Mouse (Mus musculus) lung, postnatal 10 days (tissue): ENCODE measurements around the gene Ppp1r10.
A peak's percentile ranks its signal among the peaks of the same experiment; 100 is the strongest.

Source experiments
- DNase-seq: peaks from one replicate; pipeline ENCODE4 v3.0.0; 2021

Gene Ppp1r10

DNA sequence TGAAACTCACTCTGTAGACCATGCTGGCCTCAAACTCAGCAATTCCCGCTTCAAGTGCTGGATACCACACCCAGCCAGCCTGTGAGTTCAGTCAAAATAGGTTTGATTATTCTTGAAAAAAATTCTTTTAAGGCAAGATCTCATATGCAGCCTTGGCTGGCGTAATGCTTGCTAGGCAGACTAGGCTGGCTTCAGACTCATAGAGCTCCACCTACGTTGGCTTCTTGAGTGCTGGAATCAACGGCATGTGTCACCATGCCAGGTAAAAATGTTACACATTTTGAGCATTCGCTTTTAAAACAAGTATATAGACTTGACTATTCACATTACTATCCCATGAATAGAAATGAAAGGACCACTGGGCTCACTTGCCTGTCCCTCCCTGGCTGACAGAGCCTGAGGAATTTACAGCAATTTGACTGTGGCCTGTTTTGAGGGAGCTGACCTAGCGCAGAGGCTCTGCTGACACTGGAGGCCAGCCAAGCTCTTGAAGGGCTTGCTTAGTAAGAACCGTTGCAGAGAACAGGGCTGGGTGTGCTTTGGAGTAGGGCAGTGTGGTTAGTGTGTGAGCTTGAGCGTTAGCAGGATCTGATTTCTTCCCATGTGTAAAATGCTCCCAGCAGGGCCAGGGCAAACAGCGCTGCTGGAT is 12.8 kb upstream of the Ppp1r10 start:
- DNase-seq: peak; percentile 80

DNA sequence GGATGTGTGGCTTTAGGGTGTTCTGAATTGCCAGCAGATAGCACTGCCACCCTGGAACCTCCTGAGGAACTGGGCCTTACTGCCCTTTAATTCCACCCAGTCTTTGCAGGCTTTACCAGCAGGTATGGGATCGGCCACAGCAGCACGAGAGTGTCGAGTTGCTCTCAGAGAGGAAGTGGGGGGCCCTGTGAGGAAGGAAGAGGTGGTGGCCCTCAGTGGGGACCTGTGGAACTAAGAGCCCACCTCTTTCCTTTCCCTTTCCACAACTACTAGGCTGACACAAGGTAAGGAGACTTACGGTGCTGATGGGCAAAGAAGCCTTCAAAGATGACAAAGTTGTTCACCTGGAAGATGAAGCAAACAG is 12.3 kb upstream of the Ppp1r10 start:
- DNase-seq: no peak

DNA sequence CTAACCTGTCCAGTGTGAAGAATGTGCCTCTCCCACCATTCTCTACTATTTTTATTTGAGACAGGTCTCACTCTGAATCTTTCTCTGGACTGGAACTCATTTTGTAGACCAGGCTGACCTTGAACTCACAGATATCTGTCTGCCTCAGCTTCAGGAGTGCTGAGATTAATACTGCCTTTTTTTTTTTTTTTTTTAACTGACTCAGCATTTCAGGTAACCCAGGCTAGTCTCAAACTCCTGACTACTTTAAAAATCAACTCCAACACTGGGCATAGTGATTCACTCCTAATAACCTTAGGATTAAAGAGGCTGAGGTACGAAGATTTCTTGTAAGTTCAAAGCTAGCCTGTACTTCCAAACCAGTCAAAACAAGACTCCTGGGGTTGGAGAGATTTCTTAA is 10.6 kb upstream of the Ppp1r10 start:
- DNase-seq: no peak

DNA sequence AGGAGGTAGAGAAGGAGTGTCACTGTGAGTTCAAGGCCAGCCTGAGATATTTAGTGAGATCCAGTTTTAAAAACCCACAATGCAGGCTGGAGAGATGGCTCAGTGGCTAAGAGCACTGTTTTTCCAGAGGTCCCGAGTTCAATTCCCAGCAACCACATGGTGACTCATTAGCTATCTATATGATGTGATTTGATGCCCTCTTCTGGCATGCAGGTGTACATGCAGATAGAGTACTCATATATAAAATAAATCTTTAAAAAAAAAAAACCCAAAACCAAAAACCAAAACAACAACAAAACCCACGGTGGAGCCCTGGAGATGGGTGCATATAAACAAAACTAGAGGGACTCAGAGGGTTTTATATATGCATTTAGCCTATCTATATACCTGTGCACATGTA is 8.6 kb upstream of the Ppp1r10 start:
- no peak for DNase-seq

DNA sequence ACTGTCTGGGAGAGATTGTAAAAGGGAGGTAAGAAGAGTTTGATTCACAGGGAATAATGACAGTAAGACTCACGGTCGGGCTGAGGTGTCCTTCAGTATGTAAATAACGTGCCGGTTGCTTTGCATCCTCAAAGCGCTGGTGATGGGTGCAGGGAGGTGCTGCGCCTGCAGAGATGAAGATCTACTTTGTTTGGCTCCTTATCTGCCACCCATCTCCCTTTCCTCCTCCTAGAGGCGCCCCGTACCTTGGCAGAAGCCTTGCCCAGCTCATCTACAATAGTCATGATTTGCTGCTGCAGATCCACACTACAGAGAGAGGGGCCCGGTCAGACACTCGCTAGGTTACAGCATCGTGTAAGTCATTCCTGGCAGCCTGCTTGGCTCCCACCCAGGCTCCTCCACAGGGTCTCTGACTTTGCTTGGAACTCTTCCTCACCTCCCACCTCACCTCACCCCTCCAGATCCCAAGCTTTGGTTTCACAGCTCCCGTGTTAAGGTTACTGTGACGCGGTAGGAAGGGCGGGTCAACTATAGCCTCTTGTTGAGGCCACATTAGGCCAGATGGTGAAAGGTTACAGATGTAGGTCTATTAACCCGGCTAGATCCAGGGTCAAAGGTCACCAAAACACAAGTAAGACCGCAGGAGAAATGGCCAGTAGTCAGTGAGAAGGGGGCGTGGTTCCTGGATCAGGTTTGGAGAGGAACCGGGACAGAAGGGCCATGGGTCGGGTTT is 6.9 kb upstream of the Ppp1r10 start:
- no peak for DNase-seq

DNA sequence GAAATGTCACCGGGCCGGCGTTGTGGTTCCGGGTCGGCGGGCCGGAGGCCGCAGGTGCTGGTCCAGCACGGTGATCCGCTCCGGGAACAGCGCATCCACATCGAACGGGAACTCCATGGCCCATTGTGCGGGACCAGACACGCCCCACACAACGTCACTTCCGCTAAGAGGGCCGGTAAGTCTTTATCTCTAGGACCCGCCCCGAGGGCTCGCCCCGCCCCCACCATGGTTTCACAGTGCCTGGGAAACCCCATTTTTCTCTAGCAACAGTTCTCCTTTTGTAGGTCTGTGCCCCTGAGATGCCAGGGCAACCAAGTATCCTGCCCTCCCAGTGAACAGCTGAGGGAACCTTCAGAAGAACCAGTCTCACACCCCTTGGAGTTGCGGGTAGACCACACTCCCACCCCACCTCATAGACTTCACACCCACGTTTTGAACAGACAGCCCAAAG is 6.3 kb upstream of the Ppp1r10 start, which contains the start of gene Atat1:
Gene Atat1, minus strand, starts transcription at position 157 of the 451 bp plus-strand sequence.
- peak; percentile 99 for DNase-seq

DNA sequence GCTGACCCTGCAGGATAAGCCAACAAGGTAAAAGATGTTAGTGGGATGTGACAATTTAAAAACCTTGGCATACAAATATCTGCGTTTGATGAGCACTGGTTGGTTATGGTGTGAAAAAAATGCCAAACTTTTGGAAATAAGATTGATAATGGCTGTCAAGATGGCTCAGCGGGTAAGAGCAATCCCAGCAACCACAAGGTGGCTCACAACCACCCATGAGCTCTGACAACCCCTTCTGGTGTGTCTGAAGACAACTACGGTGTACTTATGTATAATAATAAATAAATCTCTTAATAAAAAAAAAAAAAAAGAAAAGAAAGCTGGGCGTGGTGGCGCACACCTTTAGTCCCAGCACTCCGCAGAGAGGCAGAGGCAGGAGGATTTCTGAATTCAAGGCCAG is 1.3 kb upstream of the Ppp1r10 start:
- DNase-seq: no peak

DNA sequence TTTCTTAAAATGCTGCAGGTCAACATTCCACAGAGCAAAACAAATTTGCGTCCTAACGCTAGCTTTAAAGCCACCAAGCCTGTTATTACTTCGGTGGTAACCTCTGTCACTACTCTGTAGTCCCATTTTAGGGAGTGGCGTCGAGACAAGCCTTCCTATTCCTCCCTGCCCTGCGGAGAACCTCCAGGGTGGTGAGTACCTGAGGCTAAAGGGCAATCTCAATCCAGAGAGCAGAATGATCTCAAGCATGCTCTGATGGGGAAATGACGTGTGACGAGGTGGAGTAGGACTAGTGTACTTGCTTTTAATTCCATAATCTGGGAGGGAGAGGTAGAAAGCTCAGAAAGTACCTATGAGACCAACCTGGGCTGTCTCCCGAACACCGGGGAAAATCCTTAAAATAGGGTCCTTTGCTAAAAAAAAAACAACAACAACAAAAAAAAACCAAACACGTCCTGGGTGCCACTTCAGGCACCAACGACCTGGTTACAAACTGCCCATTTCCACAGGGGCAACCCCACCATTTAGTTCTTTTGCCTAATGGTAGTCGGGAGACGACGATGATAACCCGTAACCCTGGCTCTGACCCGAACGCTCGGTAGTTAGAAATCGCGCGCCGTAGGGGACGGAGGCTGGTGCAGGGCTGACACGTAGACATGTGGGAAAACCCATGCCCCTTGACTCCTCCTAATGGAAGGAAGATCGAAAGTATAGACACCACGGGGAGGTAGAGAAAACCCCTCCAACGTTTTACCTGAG is 517 bp upstream of the Ppp1r10 start:
- DNase-seq: no peak

DNA sequence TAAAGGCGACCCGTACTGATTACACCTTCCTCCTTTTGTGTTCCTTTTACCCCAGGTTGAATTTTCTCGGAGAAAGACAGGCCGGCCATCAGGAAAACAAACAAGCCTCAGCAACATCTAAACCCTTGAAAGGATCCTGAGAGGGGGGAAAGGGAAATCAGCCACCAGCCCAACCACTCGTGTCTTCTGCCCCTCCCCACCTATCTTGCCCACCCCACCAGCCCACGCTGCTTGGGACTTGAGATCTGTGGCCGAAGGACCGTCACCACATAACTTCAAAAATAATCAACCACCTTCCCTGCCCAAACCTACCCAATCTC is 869 bp downstream of the Ppp1r10 start:
- peak; percentile 50 for DNase-seq

DNA sequence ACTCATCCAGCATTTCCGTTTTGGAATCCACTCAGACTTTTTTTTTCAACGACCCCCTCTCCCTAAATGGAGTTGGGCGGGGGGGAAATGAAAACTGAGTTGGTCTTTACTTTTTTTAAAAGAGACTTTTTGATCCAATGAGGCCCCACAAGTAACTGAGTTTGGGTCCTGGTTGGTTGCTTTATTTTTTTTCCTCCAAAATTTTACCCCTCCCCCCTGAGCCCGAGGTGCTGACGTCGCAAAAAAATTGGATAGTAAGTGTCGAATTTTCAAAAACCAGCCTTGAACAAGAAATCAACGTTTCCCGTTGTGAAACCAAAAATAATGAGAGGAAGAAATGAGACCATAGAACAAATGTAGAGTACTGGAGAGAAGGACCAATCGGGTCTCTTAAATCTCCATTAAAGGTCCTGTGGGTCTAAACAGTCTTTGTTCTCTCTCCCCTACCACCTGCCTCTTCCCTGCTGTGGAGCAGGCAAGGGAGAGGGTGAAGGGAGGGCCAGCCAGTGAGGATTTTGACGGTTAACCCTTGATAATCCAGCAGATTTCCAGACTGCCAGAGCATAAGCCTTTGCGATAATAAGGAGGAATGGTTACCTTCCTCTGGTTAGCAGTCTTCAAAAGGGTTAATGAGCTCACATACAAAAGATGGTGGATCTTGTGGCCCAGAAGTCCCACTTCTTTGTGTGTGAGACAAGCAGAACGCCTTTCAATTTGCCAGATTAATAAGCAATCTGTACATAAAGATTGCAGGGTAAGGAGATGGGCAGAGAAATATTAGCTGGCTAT is 1.4 kb downstream of the Ppp1r10 start:
- peak; percentile 74 for DNase-seq

DNA sequence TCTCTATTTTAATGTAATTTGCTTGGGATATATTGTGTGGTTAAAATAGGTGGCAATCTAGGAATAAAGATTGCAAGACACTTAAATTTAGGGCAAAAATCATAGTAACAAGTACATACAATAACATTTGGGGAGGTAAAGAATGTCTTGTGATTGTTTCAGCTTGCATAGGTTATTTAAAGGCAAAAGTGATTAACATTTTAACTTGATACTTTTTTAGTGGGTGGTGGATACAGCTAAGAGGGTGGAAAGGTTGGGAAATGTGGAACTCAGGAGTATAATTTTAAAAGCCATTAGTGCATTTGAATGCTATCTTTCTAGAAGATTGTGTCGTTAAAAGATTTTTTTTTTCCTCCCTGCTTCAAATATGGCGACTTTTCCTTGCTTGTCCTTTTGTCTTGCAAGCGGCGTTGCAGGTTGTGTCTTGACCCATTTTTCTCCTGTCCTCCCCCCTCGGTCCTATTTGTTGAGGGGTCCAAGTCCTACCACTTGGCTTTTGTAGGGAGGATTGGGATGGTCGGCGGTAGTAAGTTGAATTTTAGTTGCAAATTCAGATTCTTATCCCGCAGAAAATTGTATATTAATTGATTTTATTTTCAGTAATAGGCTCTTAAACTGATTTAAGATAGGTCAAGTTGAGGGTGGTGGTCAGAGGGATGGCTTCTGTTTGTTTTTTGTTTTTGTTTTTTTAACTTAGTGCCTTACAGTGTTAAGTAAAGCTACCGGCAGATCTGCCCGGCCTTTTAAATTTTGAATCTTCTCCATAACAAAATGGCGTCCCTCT is 2.2 kb downstream of the Ppp1r10 start:
- DNase-seq: peak; percentile 68

DNA sequence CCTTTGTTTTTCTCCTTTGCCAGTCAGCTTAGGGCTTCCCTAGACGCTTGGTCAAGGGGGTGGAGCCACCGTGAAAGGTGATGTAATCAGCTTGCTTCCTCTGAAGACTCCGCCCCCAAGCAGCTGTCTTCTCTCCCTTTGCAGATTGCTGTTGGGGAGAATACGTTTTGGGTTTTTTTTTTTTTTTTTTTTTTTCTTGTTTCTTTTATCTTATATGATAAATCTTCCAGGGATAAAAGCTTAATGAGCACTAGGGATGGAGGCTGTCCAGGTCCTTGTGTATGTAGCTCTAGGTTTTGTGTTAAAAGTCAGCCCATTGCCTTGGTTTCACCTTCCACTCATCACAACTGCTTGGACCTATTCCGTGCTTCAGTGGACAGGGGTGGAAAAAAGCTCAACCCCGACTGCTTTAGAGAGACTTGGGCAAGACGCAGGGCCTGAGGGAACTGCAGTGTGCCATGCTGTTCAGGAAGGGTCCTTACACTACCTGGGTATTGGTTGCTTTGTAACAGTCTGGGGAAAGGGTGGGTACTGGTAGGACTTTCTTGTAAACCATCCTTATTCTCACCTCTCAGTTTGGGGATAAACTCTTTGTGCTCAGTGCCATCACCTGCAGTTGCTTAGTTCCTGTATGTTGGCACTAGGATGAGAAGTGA is 3.0 kb downstream of the Ppp1r10 start:
- DNase-seq: peak; percentile 99

DNA sequence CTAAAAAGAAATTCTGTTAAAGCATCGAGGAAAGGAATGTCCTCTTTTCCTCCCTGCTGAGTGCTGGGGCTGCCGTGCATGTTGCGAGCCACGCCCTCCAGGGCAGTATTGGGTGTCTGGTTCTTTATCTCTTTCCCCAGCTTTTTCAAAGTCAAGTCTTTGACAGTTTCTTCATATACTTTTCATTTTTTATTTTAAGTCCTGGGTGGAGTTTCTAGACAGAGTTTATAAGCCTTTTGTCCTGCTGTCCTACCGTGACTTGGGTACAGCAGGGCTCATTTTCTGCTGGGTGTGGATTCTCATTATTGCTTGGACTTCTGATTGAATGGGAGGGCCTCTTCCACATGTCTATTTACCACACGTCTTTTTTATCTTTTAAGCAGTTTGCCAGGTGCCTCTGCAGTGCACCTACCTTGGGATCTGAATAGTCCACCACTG is 3.6 kb downstream of the Ppp1r10 start:
- DNase-seq: no peak

DNA sequence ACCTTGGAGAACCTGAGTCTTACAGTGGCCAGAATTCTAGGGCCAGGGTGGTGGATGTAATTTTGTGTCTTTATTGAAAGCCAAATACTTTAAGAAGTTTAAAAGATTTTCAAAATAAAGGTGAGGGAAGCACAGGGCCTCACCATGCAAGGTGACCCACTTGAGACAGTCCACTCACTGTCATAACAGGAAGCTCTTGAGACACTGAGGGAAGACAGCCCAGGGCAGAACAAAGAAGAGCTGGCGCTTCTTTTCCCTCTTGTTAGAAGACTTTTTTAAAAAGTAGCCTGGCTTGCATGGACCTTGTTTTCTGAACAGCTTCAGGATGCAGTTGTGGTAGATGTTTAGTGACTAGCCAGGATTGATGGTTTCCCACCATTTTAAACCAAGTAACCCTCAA is 4.2 kb downstream of the Ppp1r10 start:
- DNase-seq: no peak

DNA sequence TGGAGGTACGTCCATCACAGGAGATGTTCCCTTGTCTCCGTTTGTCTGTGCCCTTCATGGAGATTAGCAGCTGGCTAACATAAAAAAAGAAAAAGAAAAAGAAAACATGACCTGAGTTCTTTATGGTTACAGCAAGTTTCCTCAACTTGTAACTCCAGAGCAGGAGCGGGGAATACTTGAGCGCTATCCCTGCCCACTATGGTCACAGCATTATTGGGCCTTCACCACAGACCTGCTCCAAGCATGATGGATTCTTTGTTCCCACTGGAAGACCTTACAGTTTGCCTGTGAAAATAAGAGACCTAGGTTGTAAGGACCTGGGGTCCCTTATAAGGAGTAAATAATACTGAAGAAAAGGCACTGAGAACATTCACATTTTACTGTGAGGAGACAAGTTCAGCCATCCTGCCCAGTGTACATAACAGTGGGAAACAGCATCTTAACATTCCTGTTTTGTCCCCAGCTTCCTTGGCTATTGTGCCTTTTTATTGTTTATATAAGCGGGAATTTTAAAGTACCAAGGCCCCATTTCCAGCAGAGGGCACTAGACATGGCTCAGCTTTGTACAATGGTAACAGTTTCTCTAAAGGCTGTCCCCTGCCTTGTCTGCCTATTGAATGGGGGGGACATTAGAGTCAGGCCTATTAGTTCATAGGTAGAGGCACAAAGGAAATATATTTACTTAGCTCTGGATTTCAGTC is 4.8 kb downstream of the Ppp1r10 start:
- DNase-seq: peak; percentile 79

DNA sequence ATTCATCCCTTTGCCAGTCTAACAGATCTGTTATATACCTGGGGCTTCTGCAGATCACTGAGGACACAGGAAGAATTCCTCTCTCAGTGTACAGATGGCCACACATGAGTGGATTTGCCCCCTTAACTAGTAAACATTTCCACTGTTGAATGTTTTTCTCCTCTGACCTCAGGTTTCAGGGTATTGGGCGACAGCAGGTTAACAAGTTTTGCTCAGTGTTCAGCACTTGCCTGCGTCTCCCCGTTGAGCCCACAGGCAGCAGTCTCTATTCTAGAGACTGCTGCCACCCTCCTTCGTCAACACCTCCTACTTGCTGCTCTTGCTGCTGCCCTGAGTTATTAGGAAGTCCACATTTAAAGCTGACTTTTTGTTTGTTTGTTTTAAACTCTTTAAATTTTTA is 5.5 kb downstream of the Ppp1r10 start:
- no peak for DNase-seq

DNA sequence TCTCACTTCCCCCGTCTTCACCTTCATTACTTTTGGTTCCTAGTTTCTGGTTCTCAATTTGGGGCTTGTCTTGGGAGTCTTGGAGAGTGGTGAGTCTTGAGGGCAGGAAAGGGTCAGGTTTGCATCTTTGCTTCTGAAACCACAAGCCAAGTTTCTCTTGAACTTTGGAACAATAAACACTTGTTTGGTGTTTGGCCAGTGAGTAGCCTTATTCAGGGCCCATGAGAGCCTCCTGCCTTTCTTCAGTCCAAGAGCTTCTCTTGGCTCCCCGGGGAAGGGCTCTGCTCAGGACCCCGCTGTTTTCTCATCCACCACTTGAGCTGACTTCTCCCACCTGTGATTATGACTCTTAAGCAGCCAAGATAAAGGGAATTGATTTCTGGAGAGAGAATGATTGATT is 6.3 kb downstream of the Ppp1r10 start:
- no peak for DNase-seq

DNA sequence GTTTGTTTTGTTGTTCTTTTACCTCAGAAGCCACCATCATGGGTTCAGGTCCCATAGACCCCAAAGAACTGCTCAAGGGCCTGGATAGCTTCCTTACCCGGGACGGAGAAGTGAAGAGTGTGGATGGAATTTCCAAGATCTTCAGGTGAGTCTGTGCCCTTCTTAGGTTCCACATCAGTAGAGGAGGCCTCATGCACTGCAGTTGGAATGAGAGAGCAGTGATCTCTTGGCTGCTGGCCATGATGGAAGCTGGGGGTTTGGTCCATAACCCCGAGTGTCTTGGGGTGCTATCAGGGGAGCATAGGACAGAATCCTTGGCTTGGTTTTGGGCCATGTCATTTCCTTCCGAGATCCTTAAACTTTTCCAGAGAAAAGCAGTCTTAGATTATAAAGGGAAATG is 7.0 kb downstream of the Ppp1r10 start:
- DNase-seq: no peak

DNA sequence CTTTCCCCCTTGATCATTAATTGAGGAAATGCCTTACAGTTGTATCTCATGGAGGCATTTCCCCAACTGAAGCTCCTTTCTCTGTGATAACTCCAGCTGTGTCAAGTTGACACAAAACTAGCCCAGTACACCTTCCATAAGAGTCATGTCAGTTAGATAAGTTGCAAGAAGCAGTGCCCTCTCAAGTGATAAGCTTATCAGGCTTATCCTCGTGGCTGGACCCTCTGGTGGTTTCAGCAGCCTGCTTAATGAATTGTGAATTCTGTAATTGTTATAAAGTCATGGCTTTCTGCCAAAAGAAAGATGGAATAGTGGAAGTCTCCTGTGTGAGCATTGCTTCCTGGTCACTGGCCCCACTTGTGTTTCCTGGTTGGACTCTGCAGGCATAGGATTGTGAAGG is 11.2 kb downstream of the Ppp1r10 start:
- no peak for DNase-seq

DNA sequence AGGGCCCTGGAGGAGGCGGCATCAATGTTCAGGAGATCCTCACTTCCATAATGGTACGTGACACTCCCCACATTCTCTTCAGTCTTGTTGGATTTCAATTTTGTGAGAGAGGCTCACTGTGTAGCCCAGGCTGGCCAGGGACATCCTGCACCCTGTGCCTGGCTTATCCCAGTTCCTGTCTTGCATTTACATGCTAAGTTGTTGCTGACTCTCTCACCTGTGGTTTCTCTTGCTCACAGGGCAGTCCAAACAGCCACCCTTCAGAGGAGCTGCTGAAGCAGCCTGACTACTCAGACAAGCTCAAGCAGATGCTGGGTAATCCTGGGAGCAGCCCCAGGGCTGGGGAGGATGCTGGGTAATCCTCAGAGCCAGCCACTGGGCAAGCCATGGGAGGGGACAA is 13.3 kb downstream of the Ppp1r10 start:
- no peak for DNase-seq

DNA sequence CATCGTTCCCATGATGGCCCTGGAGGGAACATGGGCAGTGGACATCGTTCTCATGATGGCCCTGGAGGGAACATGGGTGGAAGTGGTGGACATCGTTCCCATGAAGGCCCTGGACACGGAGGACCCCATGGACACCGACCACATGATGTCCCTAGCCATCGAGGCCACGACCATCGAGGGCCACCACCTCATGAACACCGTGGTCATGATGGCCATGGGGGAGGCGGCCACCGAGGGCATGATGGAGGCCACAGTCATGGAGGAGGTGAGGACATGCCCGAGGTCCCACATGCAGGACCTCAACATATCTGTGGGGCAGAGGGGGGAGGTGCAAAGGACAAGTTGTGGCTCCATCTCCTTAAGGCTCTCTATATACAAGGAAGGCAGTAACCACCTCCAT is 14.4 kb downstream of the Ppp1r10 start:
- no peak for DNase-seq
